Mouse (Mus musculus): ENCODE results near the gene Gsap. TPM values are rescaled to one million over a fixed set of nuclear protein-coding genes. Genes with fewer than 3 reads are reported as not detected.
"Not testable (repeated sequence)": the region's sequence is repeated elsewhere in the genome, so short reads cannot be mapped to it uniquely, and the experiment has no call there.

Gsap gene
- polyA plus RNA-seq, 1 experiment from 2014 or later, result 1.6 TPM

GRCm38 (mm10) chr5:21331656-21332055 lies 145.6 kb downstream of the Gsap start:
- no peak overlapping the region for H3K4me2 ChIP-seq (ENCODE audit: low read depth, low read length, severe bottlenecking)
- ATAC-seq (replicated peaks; ENCODE audit: low FRiP score) (no peak), DNase-seq (ENCODE audit: low spot score) (no peak)
- no peak overlapping the region for H3K9ac ChIP-seq (ENCODE audit: low read length)
- no peak overlapping the region for H3K4me3 ChIP-seq (ENCODE audit: low read depth, low read length)
- 90% methylated on average over 5 of the region's 5 CpGs for WGBS
- H3K27me3 ChIP-seq (ENCODE audit: control insufficient read depth, insufficient read depth, low read length), result no peaks in the 10 kb centered on the region
- H3K4me1 ChIP-seq (replicated peaks; ENCODE audit: control insufficient read depth, insufficient read depth, low read length), result peaks cover 4% of the 10 kb centered on the region; the same call in 1 of the 2 replicates
- H3K36me3 ChIP-seq (ENCODE audit: control insufficient read depth, insufficient read depth, low read length), result no peaks in the 10 kb centered on the region
- H3K9me3 ChIP-seq (ENCODE audit: control insufficient read depth, low read length), result no peaks in the 10 kb centered on the region
- no peak overlapping the region for H3K27ac ChIP-seq (ENCODE audit: low read depth, low read length)

GRCm38 (mm10) chr5:21332119-21332518 lies 146.1 kb downstream of the Gsap start:
- no peak for ATAC-seq (replicated peaks; ENCODE audit: low FRiP score)
- 79% methylated on average over 1 of the region's 1 CpGs for WGBS

GRCm38 (mm10) chr5:21342265-21342664 lies 156.2 kb downstream of the Gsap start:
- H3K4me2 ChIP-seq (ENCODE audit: low read depth, low read length, severe bottlenecking); H3K36me3 ChIP-seq (ENCODE audit: control insufficient read depth, insufficient read depth, low read length); H3K9ac ChIP-seq (ENCODE audit: low read length); ATAC-seq (replicated peaks; ENCODE audit: low FRiP score); H3K9me3 ChIP-seq (ENCODE audit: control insufficient read depth, low read length); H3K27ac ChIP-seq (ENCODE audit: low read depth, low read length); H3K4me1 ChIP-seq (replicated peaks; ENCODE audit: control insufficient read depth, insufficient read depth, low read length); H3K27me3 ChIP-seq (ENCODE audit: control insufficient read depth, insufficient read depth, low read length); H3K4me3 ChIP-seq (ENCODE audit: low read depth, low read length); DNase-seq (ENCODE audit: low spot score): not testable (repeated sequence)

More at GRCm38 (mm10) chr5:21332119-21332518, 146.1 kb downstream of the Gsap start:
- H3K4me2 ChIP-seq (ENCODE audit: low read depth, low read length, severe bottlenecking), result no peak overlapping the region
- H3K4me3 ChIP-seq (ENCODE audit: low read depth, low read length), result no peak overlapping the region
- no peak overlapping the region for H3K9ac ChIP-seq (ENCODE audit: low read length)
- no peaks in the 10 kb centered on the region for H3K9me3 ChIP-seq (ENCODE audit: control insufficient read depth, low read length)
- peaks cover 4% of the 10 kb centered on the region; the same call in 1 of the 2 replicates for H3K4me1 ChIP-seq (replicated peaks; ENCODE audit: control insufficient read depth, insufficient read depth, low read length)
- no peaks in the 10 kb centered on the region for H3K27me3 ChIP-seq (ENCODE audit: control insufficient read depth, insufficient read depth, low read length)
- no peak for DNase-seq (ENCODE audit: low spot score)
- H3K27ac ChIP-seq (ENCODE audit: low read depth, low read length), result no peak overlapping the region
- no peaks in the 10 kb centered on the region for H3K36me3 ChIP-seq (ENCODE audit: control insufficient read depth, insufficient read depth, low read length)

- ATAC-seq (replicated peaks; ENCODE audit: low FRiP score), result no peak
- no peaks in the 10 kb centered on the region for H3K27me3 ChIP-seq (ENCODE audit: control insufficient read depth, insufficient read depth, low read length)
- 92% methylated on average over 7 of the region's 7 CpGs for WGBS
Observed at GRCm38 (mm10) chr5:21348366-21348765, 162.3 kb downstream of the Gsap start.

GRCm38 (mm10) chr5:21351678-21352077 lies 165.6 kb downstream of the Gsap start:
- H3K4me1 ChIP-seq (replicated peaks; ENCODE audit: control insufficient read depth, insufficient read depth, low read length), result no peaks in the 10 kb centered on the region
- DNase-seq (ENCODE audit: low spot score), result no peak
- no peaks in the 10 kb centered on the region for H3K27me3 ChIP-seq (ENCODE audit: control insufficient read depth, insufficient read depth, low read length)

More at GRCm38 (mm10) chr5:21348366-21348765, 162.3 kb downstream of the Gsap start:
- no peak overlapping the region for H3K4me3 ChIP-seq (ENCODE audit: low read depth, low read length)
- no peak for DNase-seq (ENCODE audit: low spot score)
- H3K36me3 ChIP-seq (ENCODE audit: control insufficient read depth, insufficient read depth, low read length), result no peaks in the 10 kb centered on the region
- H3K4me1 ChIP-seq (replicated peaks; ENCODE audit: control insufficient read depth, insufficient read depth, low read length), result no peaks in the 10 kb centered on the region
- no peak overlapping the region for H3K9ac ChIP-seq (ENCODE audit: low read length)
- H3K9me3 ChIP-seq (ENCODE audit: control insufficient read depth, low read length), result no peaks in the 10 kb centered on the region
- no peak overlapping the region for H3K4me2 ChIP-seq (ENCODE audit: low read depth, low read length, severe bottlenecking)
- H3K27ac ChIP-seq (ENCODE audit: low read depth, low read length), result no peak overlapping the region

GRCm38 (mm10) chr5:21358648-21359047 lies 172.6 kb downstream of the Gsap start:
- DNase-seq (ENCODE audit: low spot score), result no peak
- no peak overlapping the region for H3K9ac ChIP-seq (ENCODE audit: low read length)
- H3K4me2 ChIP-seq (ENCODE audit: low read depth, low read length, severe bottlenecking), result no peak overlapping the region
- no peak for ATAC-seq (replicated peaks; ENCODE audit: low FRiP score)
- H3K4me3 ChIP-seq (ENCODE audit: low read depth, low read length), result no peak overlapping the region
- H3K9me3 ChIP-seq (ENCODE audit: control insufficient read depth, low read length), result no peaks in the 10 kb centered on the region
- 87% methylated on average over 3 of the region's 3 CpGs for WGBS
- H3K27ac ChIP-seq (ENCODE audit: low read depth, low read length), result no peak overlapping the region
- H3K4me1 ChIP-seq (replicated peaks; ENCODE audit: control insufficient read depth, insufficient read depth, low read length), result no peaks in the 10 kb centered on the region
- H3K36me3 ChIP-seq (ENCODE audit: control insufficient read depth, insufficient read depth, low read length), result no peaks in the 10 kb centered on the region
- no peaks in the 10 kb centered on the region for H3K27me3 ChIP-seq (ENCODE audit: control insufficient read depth, insufficient read depth, low read length)

More at GRCm38 (mm10) chr5:21351678-21352077, 165.6 kb downstream of the Gsap start:
- Histone ChIP-seq H3K36me3 (ENCODE audit: control insufficient read depth, insufficient read depth, low read length) (no peaks in the 10 kb centered on the region), H3K4me2 (ENCODE audit: low read depth, low read length, severe bottlenecking) (no peak overlapping the region), H3K4me3 (ENCODE audit: low read depth, low read length) (no peak overlapping the region), H3K9ac (ENCODE audit: low read length) (no peak overlapping the region), H3K27ac (ENCODE audit: low read depth, low read length) (no peak overlapping the region), H3K9me3 (ENCODE audit: control insufficient read depth, low read length) (no peaks in the 10 kb centered on the region)
- ATAC-seq (replicated peaks; ENCODE audit: low FRiP score), result no peak

- Histone ChIP-seq H3K27ac (ENCODE audit: low read depth, low read length) (no peak overlapping the region), H3K4me3 (ENCODE audit: low read depth, low read length) (no peak overlapping the region), H3K36me3 (ENCODE audit: control insufficient read depth, insufficient read depth, low read length) (no peaks in the 10 kb centered on the region), H3K4me1 (replicated peaks; ENCODE audit: control insufficient read depth, insufficient read depth, low read length) (0 out of 2 replicates have a peak, but pooled peaks cover 3% of the 10 kb centered on the region), H3K27me3 (ENCODE audit: control insufficient read depth, insufficient read depth, low read length) (no peaks in the 10 kb centered on the region), H3K9ac (ENCODE audit: low read length) (no peak overlapping the region), H3K4me2 (ENCODE audit: low read depth, low read length, severe bottlenecking) (no peak overlapping the region), H3K9me3 (ENCODE audit: control insufficient read depth, low read length) (no peaks in the 10 kb centered on the region)
- no peak for ATAC-seq (replicated peaks; ENCODE audit: low FRiP score)
- WGBS, result 88% methylated on average over 3 of the region's 3 CpGs
- DNase-seq (ENCODE audit: low spot score), result no peak
Observed at GRCm38 (mm10) chr5:21363343-21363742, 177.3 kb downstream of the Gsap start.

Other genes starting within 250 kb of the Gsap start
- 7.2 and 8.3 TPM in 2 replicates for gene Rsbn1l, start 229.9 kb upstream of the Gsap start, polyA plus RNA-seq (2014; fragmentation: Nextera tagmentation; extraction: Ambion mirVana)
- 24.8 and 26.1 TPM in 2 replicates for gene Ptpn12, start 130.3 kb upstream of the Gsap start, polyA plus RNA-seq (2014; fragmentation: Nextera tagmentation; extraction: Ambion mirVana)
- gene Fgl2, start 186.4 kb downstream of the Gsap start, polyA plus RNA-seq (2014; fragmentation: Nextera tagmentation; extraction: Ambion mirVana), result 1.2 and 1.6 TPM in 2 replicates
- gene Ccdc146, start 238.4 kb downstream of the Gsap start, polyA plus RNA-seq (2014; fragmentation: Nextera tagmentation; extraction: Ambion mirVana), result 0.36 TPM in 1 of 2 replicates, not detected in the other
- gene Fam185a, start 238.7 kb downstream of the Gsap start, polyA plus RNA-seq (2014; fragmentation: Nextera tagmentation; extraction: Ambion mirVana), result 4.8 and 5.2 TPM in 2 replicates